Mouse (Mus musculus) gonadal fat pad, adult 2 months (tissue): ENCODE data around the gene Clec16a. TPM values are rescaled to one million over a fixed set of nuclear protein-coding genes. Genes with fewer than 3 reads are reported as not detected.
A peak's percentile ranks its signal among the peaks of the same experiment; 100 is the strongest.

ENCODE experiments used
- DNase-seq: peaks from one replicate; pipeline ENCODE4 v3.0.0-alpha.2; 2012; ENCODE audit warnings: low read depth
- polyA plus RNA-seq: library from polyadenylated mRNA; depleted of rRNA; stranded (reverse); fragments of >200 nt; gene quantifications from 2 replicates; pipeline ENCODE4 v1.2.3, GENCODE M21; 2012

Gene Clec16a
- polyA plus RNA-seq, 1 experiment = 19.9 TPM

DNA sequence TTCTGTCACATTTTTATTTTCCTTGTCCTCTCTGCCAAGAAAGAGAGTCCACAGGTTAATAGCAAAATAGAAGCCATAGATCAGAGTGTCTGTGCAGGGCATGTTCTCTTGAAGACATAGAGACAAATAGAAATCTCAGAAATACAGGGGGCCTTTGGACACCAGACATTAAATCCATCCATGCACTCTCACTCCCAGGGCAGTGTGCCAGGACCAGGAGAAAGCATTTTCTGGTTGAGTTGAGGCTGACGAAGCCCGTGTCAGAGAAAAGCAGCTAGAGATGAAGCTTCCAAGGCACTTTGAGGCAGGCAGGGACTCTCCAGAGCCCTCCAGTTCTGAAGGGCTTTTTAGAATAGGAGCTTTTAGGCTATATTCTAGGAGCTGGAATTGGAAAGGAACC lies 171.6 kb downstream of the Clec16a start:
- DNase-seq = no peak

DNA sequence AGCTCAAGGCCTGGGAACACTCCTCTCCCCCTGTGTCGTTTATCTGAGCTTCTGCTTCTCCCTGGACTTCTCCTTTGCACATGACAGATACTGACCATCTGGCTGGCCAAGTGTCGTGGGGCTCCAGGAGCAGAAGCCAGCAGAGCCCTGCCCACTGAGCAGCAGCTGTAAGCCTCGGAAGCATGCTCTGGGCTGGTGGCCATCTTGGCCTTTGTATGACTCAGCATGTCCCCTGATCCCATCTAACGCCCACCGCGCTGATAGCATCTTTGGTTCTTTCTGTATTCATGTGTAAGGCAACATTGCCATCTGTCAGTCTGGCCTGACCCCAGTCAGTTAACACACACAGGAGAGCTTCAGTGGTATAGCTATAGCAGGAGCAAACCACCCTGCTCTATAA lies 174.8 kb downstream of the Clec16a start:
- no peak for DNase-seq

DNA sequence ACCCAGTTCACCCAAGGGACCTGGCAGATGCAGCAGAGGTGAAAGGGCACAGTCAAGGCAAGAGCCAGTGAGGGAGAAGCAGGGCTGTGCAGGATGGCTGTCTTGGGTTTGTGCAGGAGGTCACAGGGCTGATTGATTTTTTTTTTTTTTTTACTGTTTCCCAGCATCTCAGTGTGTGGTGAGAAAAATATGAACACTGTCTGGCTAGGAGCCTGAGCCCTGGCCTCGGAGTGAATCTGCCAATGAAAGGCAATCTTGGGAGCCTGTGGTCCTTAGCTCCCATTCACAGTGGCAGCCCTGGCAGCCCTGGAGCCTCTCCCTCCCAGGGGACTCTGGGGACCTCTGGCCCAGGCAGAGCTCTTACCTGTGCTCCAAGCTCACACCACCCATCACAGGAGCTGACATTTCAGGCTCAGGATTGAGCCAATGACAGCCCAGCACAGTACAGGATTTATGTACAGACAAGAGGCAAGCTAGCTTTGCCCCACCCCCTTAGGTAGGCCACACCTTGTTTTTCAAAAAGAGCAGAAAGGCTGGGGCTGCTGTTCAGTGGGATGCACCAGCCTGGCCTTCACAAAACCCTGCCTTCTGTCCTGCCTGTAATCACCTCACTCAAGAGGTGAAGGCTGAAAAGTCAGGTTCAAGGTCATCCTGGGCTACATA lies 177.9 kb downstream of the Clec16a start:
- no peak for DNase-seq

DNA sequence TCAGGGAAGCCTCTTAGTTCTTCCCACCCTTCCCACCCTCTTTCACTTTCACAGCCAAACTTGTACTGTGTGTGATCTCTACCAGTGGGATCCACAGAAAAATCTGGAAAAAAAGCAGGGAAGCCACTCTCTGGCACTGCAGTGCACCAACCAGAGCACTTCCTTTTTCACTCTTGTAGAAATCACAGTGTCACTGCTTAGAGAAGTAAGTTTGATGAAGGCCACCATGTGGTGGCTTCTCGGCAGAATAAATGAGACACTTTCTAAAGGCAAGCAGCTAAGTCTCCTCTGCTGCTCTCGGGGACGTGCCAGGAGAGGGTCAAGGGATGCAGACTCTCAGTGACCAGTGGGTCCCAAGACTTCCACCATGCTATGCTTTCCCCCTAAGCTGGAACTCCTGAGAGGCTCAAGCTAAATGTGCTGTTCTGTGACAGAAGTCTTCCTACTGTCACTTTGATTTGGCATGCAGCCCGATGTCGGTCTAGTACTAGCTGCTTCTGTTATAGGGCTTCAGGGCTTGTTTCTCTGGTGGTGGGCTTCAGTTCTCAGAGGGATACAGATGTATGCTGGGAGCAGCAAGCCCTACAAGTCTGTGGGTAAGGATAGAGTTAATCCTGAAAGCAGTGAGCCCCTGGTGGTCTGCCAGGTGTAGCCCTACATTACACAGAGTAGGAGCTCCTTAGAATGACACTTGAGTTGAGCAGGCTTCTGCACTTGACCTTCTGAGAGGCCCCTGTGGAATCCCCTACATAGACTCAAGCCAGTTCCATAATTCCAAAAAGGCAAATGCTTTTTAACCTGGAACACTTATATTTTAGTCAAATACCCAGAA lies 178.9 kb downstream of the Clec16a start:
- no peak for DNase-seq

DNA sequence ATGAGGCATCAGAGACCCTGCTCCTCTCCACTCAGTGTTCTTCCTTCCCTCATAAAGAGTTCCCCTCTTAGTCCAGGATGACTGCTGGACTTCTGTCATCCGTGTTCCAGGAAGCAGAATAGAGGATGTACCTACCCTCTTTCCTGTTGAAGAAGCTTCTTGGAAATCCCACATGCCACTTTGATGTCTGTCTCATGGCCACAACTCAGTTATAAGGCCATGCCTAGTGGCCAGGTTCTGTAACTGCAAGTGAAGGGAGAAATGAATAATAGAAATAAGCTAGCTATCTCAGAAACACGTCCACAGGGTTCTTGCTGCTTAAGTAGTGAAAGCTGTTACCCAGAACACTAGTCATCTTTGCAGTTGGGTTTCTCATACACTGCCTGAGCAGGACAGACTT lies 180.0 kb downstream of the Clec16a start:
- DNase-seq = no peak

DNA sequence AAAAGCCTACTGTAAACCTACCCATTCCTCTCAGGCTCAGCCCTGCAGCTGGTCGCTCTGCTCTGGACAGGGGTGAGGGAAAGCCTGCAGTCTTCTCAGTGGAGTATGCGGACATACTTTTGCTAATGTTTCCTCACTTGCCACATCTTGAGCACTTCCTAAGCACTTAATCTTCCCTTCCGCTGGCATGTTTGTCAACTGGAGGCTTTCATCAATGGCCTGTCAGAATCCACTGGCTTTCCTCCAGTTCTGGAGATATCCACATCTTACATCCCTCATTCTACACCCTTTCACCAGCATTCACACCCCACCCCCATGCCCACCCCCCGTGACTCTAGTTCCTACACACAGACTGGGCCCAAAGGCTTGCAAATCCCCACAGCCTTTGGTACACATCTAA lies 182.5 kb downstream of the Clec16a start:
- no peak for DNase-seq

DNA sequence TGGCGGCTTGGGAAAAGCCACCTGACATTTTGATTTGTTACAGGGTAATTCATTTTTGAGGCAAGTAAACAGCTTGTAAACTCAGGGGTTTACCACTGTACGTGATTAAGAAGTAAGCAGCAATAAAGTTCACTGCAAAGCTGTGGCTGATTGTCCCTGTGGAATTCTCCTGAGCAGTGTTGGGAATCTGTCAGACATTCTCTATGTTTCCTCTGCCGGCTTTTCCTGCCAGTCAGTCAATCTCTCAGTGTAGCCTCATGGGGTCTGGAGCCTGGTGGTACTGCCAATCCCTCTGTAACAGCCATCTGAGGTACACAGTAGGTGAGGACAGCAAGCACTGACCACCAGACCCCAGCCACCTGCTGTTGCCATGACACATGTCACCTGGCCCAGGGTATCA lies 183.7 kb downstream of the Clec16a start:
- no peak for DNase-seq

DNA sequence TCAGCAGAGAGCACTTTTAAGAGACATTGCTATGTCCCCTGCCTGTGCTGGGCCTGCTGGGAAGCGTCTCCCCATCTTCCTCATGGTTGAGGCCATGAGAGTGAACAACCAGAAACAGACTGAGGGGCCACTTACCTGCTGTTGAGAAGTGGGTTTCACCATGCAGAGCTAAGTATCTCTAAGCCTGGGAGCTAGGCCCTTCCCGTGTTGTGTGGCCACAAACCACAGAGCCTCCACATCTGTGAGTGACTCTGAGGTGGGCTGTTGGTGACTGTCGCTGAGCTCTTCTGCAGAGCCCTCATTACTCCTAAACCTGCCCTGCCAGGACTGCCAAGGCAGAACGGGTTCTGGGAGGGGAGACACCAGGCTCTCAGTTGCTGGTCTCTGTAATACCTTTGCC lies 185.8 kb downstream of the Clec16a start:
- no peak for DNase-seq

DNA sequence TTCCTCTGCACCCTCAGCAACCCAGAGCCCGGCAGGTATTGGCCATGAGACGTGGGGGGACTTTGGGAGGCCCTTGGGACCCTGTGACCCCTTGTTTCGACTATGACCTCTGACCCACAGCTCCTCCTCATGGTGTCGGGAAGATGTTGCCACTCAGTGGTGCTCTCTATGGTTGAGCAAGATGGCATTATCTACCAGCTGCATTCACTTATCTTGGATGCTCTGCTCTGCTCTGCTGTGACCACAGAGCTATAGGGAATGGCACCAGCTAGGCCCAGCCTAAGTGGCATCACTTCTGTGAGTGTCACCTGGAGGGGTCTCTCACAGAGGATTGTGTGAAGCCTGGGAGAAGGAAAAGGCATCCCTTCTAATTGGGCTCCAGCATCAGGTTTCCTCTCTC lies 186.6 kb downstream of the Clec16a start:
- no peak for DNase-seq

DNA sequence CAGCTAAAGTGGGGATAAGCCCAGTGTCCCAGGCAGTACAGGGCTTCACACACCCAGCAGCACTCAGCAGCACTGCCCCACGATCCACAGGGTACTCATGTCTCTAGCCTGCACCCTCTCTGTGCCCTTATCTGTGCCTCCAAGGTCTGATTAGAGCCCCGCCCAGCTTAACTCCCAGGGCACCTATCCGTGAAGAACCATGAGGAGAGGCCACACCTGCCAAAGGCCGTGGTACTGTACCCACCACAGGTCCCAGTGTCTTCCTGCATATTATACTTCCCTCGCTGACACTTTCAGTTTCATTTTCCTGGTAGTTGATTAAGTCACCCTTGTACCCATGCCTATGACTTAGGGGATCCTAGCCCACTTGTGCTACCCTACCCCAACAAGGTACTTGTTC lies 187.3 kb downstream of the Clec16a start:
- DNase-seq = no peak

DNA sequence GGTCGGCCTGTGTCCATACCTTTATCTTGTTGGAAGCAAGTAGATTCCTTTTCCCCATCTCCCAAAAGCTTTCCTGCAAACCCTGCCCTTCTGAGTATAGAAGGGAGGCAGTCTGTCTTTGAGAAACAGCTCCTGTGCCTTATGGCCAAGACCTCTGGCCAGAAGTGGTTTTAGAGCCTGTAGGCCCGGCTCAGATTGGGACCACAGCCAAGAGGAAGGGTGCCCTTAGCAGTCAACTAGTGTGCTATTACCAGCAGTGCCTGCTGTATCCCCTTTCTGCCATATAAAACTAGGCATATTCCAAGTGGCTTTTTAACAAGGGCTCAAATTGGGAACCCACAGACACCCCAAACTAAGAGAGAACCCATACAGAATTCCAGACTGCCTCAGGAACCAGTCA lies 190.6 kb downstream of the Clec16a start:
- DNase-seq = no peak

DNA sequence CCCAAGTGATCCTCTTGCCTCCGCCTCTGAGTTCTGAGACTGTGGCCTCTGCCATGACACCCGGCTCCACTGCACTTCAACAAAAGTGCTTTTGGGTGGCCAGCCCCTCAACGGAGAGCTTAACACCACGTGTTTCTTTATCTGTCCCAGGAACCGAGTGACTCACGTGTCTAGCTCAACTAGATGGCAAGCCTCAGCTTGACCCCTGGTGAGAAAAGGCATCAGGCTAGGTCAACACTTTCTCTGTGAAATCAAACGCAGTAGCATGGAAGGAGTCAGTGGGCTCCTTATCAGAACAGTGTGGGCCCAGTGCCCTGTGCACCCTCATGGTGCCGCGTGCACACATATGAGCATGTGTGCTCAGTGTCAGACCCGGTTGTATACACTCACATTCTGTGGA lies 191.2 kb downstream of the Clec16a start:
- no peak for DNase-seq

DNA sequence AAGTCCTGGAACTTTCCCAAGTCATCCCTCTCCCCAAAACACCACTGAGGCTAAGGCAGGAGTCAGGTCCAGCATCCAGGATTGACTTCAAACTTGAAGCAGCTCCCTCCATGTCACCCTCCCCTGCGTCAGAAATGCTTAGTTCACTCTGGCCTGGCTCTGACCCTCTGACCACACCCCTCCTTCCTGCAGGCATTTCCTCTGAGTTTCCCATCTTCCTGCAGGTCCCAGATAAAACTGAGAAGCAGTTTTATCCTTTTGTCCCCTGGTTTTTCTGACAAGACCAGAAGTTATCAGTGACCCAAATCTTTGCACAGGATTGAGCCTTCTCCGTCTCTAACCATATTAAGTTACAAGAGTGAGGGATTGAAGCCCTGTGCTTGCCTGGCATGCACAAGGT lies 192.4 kb downstream of the Clec16a start:
- no peak for DNase-seq

DNA sequence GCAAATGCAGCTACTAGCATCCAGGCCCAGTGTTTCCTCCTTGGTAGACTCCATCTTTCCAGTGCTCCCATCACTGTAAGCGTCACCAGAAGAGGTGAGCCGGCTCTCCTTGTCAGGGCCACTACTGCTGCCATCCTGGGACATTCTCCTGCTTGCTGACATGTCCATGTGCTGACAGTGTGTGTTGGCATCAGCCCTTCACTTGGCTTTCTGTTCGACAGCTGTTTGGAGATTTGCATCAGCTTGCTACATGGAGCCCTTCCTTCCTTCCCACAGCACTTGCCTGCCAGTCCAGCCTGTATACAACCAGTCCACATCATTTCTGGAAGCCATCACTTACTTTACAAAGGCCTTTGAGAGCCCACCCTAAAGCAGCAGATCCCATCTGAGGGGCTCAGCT lies 193.7 kb downstream of the Clec16a start:
- no peak for DNase-seq

DNA sequence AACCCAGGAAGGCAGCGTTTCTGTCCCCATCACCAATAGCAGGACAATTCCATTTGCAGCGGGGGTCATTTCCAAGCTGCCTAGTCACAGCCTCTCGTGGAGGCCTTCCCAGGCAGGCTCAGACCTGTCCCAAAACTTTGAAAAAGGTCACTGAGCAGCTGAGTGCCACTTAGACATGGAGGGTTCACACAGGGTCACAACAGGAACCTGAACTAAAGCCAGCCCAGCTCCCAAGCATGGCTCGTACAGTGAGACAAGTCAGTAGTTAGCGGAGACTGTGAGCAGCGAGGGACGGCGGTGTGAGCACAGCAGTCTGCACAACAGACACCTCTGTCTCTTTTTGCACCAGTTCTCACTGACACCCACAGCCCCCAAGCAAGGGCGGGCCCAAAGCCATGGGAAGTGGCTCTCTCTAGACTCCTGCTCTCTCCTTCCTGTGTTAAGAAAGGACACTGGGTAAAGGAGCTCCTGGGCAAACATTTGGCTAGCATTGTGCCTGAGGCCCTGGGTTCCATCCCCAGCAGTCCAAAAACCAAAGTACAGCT lies 194.8 kb downstream of the Clec16a start:
- DNase-seq = no peak

DNA sequence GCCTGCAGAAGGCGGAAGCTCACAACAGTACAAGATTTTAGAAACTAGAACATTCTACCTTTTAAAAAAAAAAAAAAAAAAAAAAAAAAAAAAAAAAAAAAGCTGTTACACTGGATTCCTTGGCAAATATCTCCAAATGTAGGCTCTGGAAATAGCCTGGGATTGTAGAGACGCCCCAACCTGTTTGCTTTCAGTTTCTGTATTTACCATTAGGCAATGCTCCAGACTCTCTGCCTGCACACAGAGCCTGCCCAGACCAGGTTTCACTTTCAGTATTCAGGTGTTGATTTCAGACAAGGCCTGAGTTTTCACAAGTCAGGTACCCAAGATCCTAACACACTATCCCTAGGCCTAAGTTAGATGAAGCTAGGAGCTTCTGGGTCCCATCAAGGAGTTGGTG lies 195.9 kb downstream of the Clec16a start:
- peak; percentile 24 for DNase-seq

DNA sequence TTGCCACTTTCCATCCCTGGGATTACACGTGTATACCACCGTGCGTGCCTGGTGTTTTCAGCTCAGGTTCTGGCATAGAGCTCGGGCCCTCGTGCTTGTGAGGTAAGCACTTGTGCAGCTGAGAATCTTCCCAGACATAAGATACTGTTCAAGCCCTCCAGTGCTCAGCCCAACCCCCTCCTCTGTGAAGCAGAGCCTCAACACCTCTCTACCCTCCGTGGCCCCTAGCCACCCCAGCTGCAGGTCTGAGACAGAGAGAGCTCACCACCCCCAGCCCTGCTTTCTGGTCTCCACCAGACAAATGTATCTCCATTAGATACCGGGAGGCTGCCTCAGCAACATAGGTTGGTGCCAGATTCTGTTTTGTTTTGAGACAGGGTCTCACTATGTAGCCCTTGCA lies 204.1 kb downstream of the Clec16a start:
- no peak for DNase-seq

DNA sequence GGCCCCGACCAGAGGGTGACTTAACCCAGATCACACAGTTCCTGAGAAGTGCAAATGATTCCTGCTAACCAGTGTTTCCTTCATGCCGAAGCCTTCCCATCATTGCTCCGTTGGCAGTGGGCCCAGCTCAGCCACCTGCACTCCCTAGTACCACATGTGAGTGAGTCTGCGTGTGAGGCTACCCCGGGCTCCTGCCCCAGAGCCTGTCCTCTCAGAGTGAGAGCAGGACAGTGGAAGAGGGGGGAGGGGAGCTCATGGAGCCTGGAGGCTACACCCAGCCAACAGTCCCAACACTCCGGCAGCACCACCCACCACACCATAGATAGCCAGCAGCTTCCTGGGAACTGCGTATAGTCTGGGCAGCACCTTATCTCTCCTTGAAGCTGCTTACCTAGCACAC lies 204.7 kb downstream of the Clec16a start:
- no peak for DNase-seq

DNA sequence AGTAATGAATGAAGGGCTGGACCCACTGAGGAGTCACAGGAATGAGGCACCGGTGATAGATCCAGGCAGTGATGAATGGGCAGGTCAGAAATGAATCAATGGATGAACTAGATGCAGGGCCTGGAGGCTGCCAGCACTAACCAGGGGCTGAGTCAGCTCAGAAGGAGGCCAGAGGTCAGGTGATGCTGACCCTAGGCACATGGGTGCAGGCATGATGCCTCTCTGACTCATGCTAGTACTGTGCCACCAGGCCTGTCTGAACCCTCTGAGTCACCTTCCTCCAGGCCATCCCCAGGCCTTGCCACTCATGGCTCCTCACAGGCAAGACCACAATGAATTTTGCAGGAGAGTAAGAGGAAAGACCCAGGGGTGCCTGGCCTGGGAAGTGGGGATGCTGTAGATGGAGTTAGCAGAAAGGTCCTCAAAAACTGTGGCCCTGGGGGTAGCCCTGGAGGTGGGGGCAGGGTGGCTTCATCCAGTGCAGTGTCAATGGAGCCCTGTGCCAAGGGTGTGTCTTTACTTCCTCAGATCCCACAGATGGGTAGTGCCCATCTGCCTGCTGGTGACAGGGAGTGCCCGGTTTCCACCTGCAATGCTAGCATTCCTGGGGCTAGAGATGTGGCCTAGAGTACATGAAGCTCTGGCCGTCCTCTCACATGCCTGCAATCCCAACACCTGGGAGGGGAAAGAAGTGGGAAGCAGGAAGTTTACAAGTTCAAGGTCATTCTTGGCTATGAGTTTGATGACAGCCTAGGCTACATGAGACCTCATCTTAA lies 209.6 kb downstream of the Clec16a start:
- no peak for DNase-seq

DNA sequence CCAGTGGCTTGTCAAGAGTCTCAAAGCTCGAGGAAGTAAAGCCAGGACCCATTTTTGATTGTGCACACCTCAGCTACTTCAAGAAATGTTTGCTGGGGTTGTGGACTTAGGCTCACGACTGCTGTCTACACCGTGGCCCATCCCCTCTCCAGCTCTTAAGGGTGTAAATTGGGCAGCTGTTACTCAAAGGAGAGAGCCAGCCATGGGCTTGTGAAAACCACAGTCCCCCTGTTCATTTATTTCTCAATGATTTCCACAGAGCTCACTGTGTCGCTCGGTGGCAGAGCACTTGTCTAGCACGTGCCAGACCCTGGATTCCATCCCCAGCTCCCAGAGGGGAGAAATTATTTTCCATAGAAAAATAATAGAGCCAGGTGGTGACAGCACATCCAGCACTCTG lies 211.0 kb downstream of the Clec16a start:
- DNase-seq = no peak

DNA sequence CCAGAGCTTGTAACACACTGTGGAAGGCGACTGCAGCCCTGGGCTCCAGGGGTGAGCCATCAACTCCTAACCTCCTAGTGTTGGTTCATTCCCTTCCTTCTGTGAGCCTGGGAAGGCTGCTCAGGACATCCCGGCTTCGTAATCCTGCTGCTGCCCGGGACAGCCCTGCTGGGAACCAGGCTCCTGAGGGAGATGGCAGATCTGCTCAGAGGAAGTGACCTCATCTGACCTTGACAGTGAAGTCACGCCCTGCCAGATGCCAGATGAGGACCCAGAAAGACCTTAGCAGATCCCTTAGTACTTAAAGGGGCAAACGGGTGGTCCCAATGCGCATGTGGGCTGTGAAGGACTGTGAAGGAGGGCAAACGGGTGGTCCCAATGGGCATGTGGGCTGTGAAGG lies 216.0 kb downstream of the Clec16a start:
- DNase-seq = no peak

DNA sequence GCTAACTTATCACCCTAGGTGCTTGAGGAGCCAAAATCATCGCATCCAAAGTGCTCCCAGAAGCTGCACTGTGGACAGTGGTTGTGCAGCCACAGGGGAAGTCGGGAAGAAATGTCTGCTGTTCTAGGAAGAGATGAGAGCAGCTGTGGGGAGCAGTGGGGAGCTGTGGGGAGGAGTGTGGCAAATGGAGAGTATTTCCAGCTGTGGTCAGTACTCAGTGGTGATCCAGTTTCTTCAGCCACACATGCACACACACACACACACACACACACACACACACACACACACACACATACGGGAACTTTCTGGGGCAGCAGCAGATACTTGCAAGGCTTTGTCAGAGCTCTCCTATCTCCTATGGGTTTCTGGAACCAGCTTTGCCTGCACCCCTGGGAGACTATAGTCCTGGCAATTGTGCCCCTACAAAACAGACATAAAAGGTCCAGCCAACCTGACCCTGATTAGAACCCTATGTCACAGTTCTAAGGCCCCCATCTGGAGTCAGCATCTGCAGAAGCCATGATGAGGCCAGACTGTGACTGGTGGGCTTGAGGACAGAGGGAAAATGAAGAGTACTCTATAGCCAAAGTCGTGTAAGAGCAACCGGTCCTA lies 217.5 kb downstream of the Clec16a start:
- no peak for DNase-seq
